Mouse (Mus musculus) stomach, postnatal 0 days (tissue): ENCODE results near the gene Mdm4. TPM values are rescaled to one million over a fixed set of nuclear protein-coding genes. Genes with fewer than 3 reads are reported as not detected.

Source experiments
- ATAC-seq: fragments of 200-750 bp; cut with Nextera tagmentation; 2 replicates; pipeline ENCODE4 v1.8.0; 2017; ENCODE audit not compliant: low FRiP score, low TSS enrichment
- DNase-seq: peaks from one replicate; pipeline ENCODE4 v3.0.0-alpha.2; 2016; ENCODE audit warnings: low spot score
- H3K27ac ChIP-seq: fragments of 300-500 bp; sonication (generic); replicated peaks from 2 replicates; pipeline ENCODE4 v1.5.1; 2014; ENCODE audit warnings: mild to moderate bottlenecking, control low read depth
- H3K27me3 ChIP-seq: fragments of 300-500 bp; sonication (generic); 2 replicates; pipeline ENCODE4 v1.6.1; 2014; ENCODE audit warnings: low read length; ENCODE audit not compliant: control insufficient read depth, insufficient read depth
- H3K36me3 ChIP-seq: fragments of 300-500 bp; sonication (generic); 2 replicates; pipeline ENCODE4 v1.6.1; 2014; ENCODE audit warnings: low read length, mixed read lengths; ENCODE audit not compliant: control insufficient read depth, insufficient read depth
- H3K4me1 ChIP-seq: fragments of 300-500 bp; sonication (generic); replicated peaks from 2 replicates; pipeline ENCODE4 v1.6.1; 2014; ENCODE audit warnings: antibody characterized with exemption; ENCODE audit not compliant: control insufficient read depth, insufficient read depth
- H3K4me2 ChIP-seq: fragments of 300-500 bp; sonication (generic); replicated peaks from 2 replicates; pipeline ENCODE4 v1.6.1; 2014; ENCODE audit warnings: low read depth, mild to moderate bottlenecking, control low read depth, moderate library complexity
- H3K4me3 ChIP-seq: fragments of 300-500 bp; sonication (generic); 2 replicates; pipeline ENCODE4 v1.5.1; 2014; ENCODE audit warnings: low read depth, low read length, control low read depth
- H3K9ac ChIP-seq: fragments of 300-500 bp; sonication (generic); 2 replicates; pipeline ENCODE4 v1.6.1; 2014; ENCODE audit warnings: mild to moderate bottlenecking, low read length, control low read depth, mixed read lengths
- H3K9me3 ChIP-seq: fragments of 300-500 bp; sonication (generic); 2 replicates; pipeline ENCODE4 v1.6.1; 2016; ENCODE audit warnings: low read length; ENCODE audit not compliant: control insufficient read depth
- CTCF ChIP-seq: IDR thresholded peaks from 2 replicates; pipeline ENCODE4 v1.5.1; 2016; ENCODE audit warnings: antibody characterized with exemption, low read depth, mild to moderate bottlenecking, moderate library complexity
- EP300 ChIP-seq: optimal IDR thresholded peaks from 2 replicates; pipeline ENCODE3; 2016; ENCODE audit warnings: antibody characterized with exemption
- WGBS: fragments of 180-500 bp; shearing (Covaris S2); extraction: QIAGEN DNeasy Blood & Tissue Kit; methylation state at CpG from one replicate; pipeline ENCODE4 v1.1.7; 2014; 5-methylcytosine and 5-hydroxymethylcytosine counted together
- polyA plus RNA-seq: library from polyadenylated mRNA; unstranded; fragments of >200 nt; fragmentation: Nextera tagmentation; extraction: Ambion mirVana; gene quantifications from 2 replicates; pipeline ENCODE4 v1.2.1, GENCODE M21; 2015

Mdm4 gene
- polyA plus RNA-seq, 1 experiment from 2014 or later = 11.3 TPM

DNA sequence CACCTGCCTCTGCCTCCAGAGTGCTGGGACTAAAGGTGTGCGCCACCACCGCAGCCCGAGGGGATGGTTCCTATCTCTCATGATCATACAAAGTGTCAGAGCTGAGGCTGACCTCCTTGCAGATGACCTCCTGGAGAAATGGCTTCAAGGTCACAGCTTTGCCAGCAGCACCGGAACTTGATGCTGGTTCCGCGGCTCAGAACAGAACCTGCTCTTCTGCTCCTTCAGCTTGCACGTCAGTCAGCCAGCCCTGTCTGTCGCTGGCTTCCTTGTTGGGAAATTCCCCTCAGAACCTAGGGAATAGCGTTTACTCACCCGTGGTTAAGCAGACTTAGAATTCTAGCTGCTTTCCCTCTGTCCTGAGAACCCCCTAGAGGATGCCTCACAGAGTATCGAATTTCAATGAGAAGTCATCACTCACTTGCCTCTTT lies 19.7 kb upstream of the Mdm4 start:
- ATAC-seq = no peak

DNA sequence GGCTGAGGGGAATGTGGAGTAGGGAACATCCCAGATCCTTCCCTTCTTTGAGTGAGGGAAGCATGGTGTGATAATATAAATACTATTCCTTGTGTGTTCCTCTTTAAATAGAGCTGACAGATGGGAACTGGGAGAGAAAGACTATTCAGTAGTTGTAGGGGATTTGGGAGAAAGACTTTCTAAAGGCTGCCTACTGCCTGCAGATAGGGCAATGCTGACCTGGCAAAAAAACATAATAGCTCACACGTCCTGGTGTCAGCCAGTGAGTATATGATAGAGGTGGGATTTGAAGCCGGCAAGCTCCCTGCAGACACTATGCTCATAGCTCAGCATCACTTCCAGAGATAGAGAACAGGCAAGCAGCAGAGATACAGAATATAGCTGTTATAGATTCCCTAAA lies 18.3 kb upstream of the Mdm4 start:
- WGBS = 54% methylated on average over 2 of the region's 2 CpGs
- H3K9ac ChIP-seq = no peak overlapping the region
- H3K4me1 ChIP-seq = peaks cover 2% of the 10 kb centered on the region
- DNase-seq (no peak), ATAC-seq (no peak)
- H3K4me2 ChIP-seq = no peak overlapping the region
- H3K27me3 ChIP-seq = no peaks in the 10 kb centered on the region
- no peaks in the 10 kb centered on the region for H3K36me3 ChIP-seq
- H3K27ac ChIP-seq = no peak overlapping the region
- H3K9me3 ChIP-seq = no peaks in the 10 kb centered on the region
- no peak for TF ChIP-seq CTCF
- TF ChIP-seq EP300 = no peak
- no peak overlapping the region for H3K4me3 ChIP-seq

More for the DNA sequence above, 19.7 kb upstream of the Mdm4 start:
- Histone ChIP-seq H3K4me1 (peaks cover 2% of the 10 kb centered on the region), H3K4me3 (no peak overlapping the region), H3K27ac (0 out of 2 replicates have a peak overlapping the region, but pooled peaks have one; percentile 18), H3K36me3 (no peaks in the 10 kb centered on the region), H3K9me3 (no peaks in the 10 kb centered on the region), H3K4me2 (no peak overlapping the region), H3K27me3 (no peaks in the 10 kb centered on the region), H3K9ac (no peak overlapping the region)
- no peak for TF ChIP-seq EP300
- TF ChIP-seq CTCF = no peak
- 31% methylated on average over 11 of the region's 11 CpGs for WGBS
- no peak for DNase-seq

DNA sequence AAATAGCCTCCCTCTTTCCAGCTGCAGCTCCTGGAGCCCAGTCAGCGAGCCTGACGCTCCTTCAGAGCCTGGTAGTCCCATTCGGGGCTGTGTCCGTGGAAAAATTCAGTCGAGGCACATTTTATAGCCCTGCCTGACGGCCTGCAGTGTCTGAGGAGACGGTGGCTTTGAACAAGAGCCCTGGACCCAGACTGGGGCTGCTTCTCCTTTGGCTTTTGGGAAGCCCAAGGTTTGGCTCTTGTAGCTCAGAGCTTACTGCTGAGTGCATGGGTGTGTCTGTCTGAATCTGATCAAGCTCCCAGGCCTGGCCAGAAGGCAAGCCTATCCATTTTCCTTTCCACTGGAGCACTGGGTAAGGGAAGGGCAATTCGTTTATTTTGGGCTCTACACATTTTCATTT lies 17.2 kb upstream of the Mdm4 start:
- Histone ChIP-seq H3K4me3 (peak overlapping the region; percentile 84), H3K4me1 (peaks cover 2% of the 10 kb centered on the region), H3K9me3 (no peaks in the 10 kb centered on the region), H3K27ac (peak overlapping the region; percentile 95), H3K4me2 (peak overlapping the region; percentile 94), H3K36me3 (no peaks in the 10 kb centered on the region), H3K9ac (peak overlapping the region; percentile 97), H3K27me3 (no peaks in the 10 kb centered on the region)
- TF ChIP-seq EP300 (no peak), CTCF (no peak)
- DNase-seq (peak; percentile 42), ATAC-seq (0 out of 2 replicates have a peak, but pooled peaks have one; percentile 18)
- 36% methylated on average over 8 of the region's 8 CpGs for WGBS

DNA sequence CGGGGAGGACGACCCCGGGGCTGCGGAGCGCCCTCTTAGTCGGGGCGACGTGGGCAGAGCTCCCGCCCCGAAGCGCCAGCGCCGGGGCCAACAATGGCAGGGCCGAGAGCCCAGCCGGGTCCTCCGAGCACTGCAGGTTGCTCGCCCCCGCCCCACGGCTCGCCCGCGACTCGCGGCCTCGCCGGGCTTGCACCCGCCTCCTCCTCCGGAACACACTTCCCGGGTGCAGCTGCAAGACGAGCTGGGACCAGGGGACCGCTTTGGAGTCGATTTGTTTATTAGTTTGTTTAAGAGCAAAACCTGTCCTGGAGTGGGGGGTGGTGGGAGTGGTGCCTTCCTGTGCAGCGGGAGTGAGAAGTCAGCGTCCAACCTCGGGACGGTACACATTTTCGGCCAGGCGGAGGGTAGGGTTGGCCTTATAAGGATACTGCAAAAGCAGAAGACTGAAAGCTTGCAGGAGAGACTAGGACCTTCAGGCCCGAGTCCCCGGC lies 16.1 kb upstream of the Mdm4 start:
- TF ChIP-seq CTCF = no peak
- no peak for TF ChIP-seq EP300
- H3K4me3 ChIP-seq = peak overlapping the region; percentile 84
- H3K36me3 ChIP-seq = no peaks in the 10 kb centered on the region
- WGBS = under 1% methylated on average over 37 of the region's 40 CpGs
- H3K4me2 ChIP-seq = peak overlapping the region; percentile 94
- H3K27ac ChIP-seq = peak overlapping the region; percentile 95
- no peaks in the 10 kb centered on the region for H3K9me3 ChIP-seq
- peak; percentile 68 for DNase-seq
- peak overlapping the region; percentile 97 for H3K9ac ChIP-seq
- H3K4me1 ChIP-seq = peaks cover 2% of the 10 kb centered on the region
- H3K27me3 ChIP-seq = no peaks in the 10 kb centered on the region
- peak; percentile 62 for ATAC-seq

DNA sequence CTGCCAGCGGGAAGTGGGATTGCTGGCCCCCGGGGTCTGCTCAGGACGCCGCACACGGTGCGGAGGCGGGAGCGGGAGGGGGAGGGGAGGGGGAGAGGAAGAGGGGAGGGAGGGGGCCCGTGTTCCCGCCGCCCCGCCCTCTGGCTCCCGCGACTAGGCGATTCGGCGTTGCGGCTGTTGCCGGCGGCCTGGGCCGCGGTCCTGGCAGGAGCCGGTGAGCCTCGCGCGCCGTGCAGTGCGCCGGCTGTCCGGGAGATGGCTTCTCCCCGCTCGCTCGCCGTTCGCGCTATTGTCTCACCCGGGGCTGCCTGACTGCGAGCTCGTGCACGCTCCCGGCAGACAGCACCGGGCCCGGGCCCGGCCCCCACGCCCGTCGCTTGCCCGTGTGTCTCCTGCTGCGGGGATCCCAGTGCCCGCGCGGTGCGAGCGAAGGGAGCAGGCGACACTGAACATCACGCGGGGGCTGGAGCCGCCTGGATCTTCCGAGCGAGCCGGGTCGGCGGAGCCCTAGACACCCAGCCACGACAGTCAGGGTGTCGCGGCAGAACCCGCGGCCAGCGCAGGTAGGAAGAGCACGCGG lies 15.6 kb upstream of the Mdm4 start:
- peak overlapping the region; percentile 94 for H3K4me2 ChIP-seq
- H3K36me3 ChIP-seq = no peaks in the 10 kb centered on the region
- H3K9ac ChIP-seq = peak overlapping the region; percentile 97
- no peaks in the 10 kb centered on the region for H3K27me3 ChIP-seq
- whole genome bisulfite sequencing = 1% methylated on average over 49 of the region's 71 CpGs
- no peaks in the 10 kb centered on the region for H3K9me3 ChIP-seq
- peak overlapping the region; percentile 84 for H3K4me3 ChIP-seq
- TF ChIP-seq EP300 = no peak
- peak; percentile 68 for TF ChIP-seq CTCF
- DNase-seq = peak; percentile 88
- peak; percentile 88 for ATAC-seq
- peak overlapping the region; percentile 95 for H3K27ac ChIP-seq
- peaks cover 2% of the 10 kb centered on the region; the same call in 1 of the 2 replicates for H3K4me1 ChIP-seq
